Mouse (Mus musculus) midbrain, embryonic 12.5 days (tissue): ENCODE measurements around the gene Sec63. TPM values are rescaled to one million over a fixed set of nuclear protein-coding genes. Genes with fewer than 3 reads are reported as not detected.

Experiments
- ATAC-seq: fragments of 200-750 bp; cut with Nextera tagmentation; 2 replicates; pipeline ENCODE4 v1.8.0; 2017; ENCODE audit warnings: low read depth, moderate TSS enrichment, moderate library complexity; ENCODE audit not compliant: low FRiP score
- H3K27ac ChIP-seq: fragments of 300-500 bp; sonication (generic); replicated peaks from 2 replicates; pipeline ENCODE4 v1.5.1; 2016; ENCODE audit warnings: mild to moderate bottlenecking
- H3K27me3 ChIP-seq: fragments of 300-500 bp; sonication (generic); 2 replicates; pipeline ENCODE4 v1.6.1; 2016; ENCODE audit warnings: mild to moderate bottlenecking
- H3K36me3 ChIP-seq: fragments of 300-500 bp; sonication (generic); 2 replicates; pipeline ENCODE4 v1.6.1; 2016
- H3K4me1 ChIP-seq: fragments of 300-500 bp; sonication (generic); 2 replicates; pipeline ENCODE4 v1.6.1; 2016
- H3K4me2 ChIP-seq: fragments of 300-500 bp; sonication (generic); replicated peaks from 2 replicates; pipeline ENCODE4 v1.6.1; 2016; ENCODE audit warnings: mild to moderate bottlenecking, moderate library complexity
- H3K4me3 ChIP-seq: fragments of 300-500 bp; sonication (generic); 2 replicates; pipeline ENCODE4 v1.5.1; 2016; ENCODE audit warnings: mild to moderate bottlenecking
- H3K9ac ChIP-seq: fragments of 300-500 bp; sonication (generic); replicated peaks from 2 replicates; pipeline ENCODE4 v1.6.1; 2016; ENCODE audit warnings: mild to moderate bottlenecking, moderate library complexity
- H3K9me3 ChIP-seq: fragments of 300-500 bp; sonication (generic); 2 replicates; pipeline ENCODE4 v1.6.1; 2016; ENCODE audit warnings: mild to moderate bottlenecking
- WGBS: fragments of 180-500 bp; shearing (Covaris S2); methylation state at CpG from one replicate; pipeline ENCODE4 v1.1.7; 2016; 5-methylcytosine and 5-hydroxymethylcytosine counted together
- polyA plus RNA-seq: library from polyadenylated mRNA; unstranded; fragments of >200 nt; fragmentation: Nextera tagmentation; extraction: Ambion mirVana; gene quantifications from 2 replicates; pipeline ENCODE4 v1.2.1, GENCODE M21; 2016

Gene Sec63
- polyA plus RNA-seq = 33.2 and 34.7 TPM in 2 replicates

DNA sequence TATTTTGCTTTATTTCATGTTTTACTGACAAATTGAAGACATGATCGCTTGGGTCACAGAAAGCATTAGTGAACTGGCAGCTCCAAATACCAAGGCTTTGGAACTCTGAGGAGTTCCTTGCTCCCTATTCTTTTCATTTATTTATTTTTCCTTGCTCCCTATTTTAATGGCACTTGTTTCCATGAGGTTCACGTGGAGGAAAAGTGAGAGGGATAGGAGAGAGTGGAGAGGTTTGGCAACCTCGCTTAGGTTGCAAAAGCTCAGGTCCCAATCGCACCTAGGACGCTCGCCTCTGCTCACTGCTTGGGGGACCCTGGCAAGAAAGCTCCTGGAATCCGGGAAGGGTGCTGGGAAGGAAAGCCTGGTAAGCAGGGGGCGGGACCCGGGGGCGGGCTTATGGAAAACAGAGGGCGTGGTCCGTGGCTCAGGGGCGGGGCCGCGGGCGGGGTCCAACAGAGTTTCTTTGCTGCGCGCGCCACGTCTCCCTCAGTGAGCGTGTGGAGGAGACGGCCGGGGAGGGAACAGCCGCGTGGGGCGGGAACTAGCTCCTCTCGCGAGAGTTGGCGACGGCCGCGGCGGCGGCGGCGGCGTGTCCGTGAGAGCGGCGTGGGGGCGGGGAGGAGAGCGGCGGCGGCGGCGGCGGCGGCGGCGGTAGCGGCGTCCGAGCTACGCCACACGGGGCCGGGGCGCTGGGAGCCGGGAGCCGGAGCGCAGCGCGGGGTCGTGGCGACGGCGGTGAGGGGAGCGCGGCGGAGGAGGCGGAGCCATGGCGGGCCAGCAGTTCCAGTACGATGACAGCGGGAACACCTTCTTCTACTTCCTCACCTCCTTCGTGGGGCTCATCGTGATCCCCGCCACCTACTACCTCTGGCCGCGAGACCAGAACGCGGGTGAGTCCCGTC, at the start of gene Sec63:
TSS of gene Sec63 (plus strand) at position 498 of the 902 bp plus-strand sequence.
- WGBS = under 1% methylated on average over 73 of the region's 81 CpGs
- H3K36me3 ChIP-seq = no peaks in the 10 kb centered on the region
- peak within 1 kb of the TSS; percentile 76 for H3K4me2 ChIP-seq
- H3K9me3 ChIP-seq = no peaks in the 10 kb centered on the region
- ATAC-seq = peak; percentile 93
- no peaks in the 10 kb centered on the region for H3K27me3 ChIP-seq
- peak within 1 kb of the TSS; percentile 77 for H3K4me3 ChIP-seq
- H3K27ac ChIP-seq = peak within 1 kb of the TSS; percentile 88
- H3K4me1 ChIP-seq = peaks cover 25% of the 10 kb centered on the region
- H3K9ac ChIP-seq = peak within 1 kb of the TSS; percentile 95

DNA sequence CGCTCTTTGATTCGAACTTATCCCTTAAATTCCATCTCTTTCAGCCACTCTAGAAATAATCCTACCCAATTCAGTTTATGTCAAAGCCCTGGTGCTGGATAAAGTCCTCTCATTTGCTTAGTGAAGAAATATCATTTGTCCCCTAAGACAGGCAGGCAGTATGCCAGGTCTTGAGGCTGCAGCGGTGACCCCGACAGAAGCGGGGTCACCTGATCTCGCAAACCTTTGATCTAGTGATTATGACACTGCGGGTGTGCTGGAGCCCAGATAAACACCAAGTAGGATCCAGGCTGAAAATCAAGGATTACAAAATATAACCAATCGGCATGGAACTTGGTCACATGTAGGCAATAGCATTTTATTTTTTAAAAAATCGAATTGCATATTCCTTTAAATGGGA, 46.6 kb upstream of the Sec63 start:
- WGBS = 10% methylated on average over 9 of the region's 9 CpGs
- no peaks in the 10 kb centered on the region for H3K36me3 ChIP-seq
- H3K4me1 ChIP-seq = peaks cover 15% of the 10 kb centered on the region
- H3K9me3 ChIP-seq = no peaks in the 10 kb centered on the region
- H3K4me3 ChIP-seq = no peak overlapping the region
- no peak for ATAC-seq
- H3K27ac ChIP-seq = no peak overlapping the region
- H3K27me3 ChIP-seq = peaks cover 19% of the 10 kb centered on the region; the same call in 1 of the 2 replicates
- H3K4me2 ChIP-seq = peak overlapping the region; percentile 7; the same call in 1 of the 2 replicates
- H3K9ac ChIP-seq = no peak overlapping the region

DNA sequence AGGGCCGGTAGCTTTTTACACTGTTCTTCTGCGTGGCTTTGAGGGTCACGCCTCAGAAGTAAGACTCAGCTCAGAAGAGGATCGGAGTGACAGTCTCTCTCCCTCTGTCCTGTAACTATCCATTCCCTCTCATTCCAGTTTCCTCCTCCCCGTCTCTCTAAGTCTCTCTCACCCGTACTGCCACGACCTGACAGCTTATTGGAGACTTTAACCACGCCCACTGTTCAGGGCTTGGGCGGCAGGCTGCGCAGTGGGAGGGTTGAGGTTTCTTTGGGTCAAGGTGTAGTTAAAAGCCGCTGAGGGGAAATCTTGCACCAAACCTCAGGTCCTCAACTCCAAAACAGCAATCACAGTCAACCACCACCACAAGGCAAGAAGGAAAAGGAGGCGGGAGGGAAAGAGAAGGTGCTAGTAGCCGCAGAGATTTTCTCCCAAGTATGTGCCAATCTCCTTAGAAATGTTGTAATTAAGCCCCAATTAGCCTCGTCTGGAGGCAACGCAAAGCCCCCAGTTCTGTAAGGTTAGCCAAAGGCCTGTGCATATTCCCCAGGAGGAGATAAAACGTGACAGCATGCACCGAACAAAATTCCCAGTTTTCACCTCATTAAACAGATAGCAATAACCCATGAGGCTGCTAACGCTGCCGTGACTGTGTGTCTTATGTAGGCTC, 45.8 kb upstream of the Sec63 start:
- Histone ChIP-seq H3K36me3 (no peaks in the 10 kb centered on the region), H3K27ac (no peak overlapping the region), H3K4me2 (peak overlapping the region; percentile 38), H3K9ac (no peak overlapping the region), H3K9me3 (no peaks in the 10 kb centered on the region), H3K4me1 (peaks cover 15% of the 10 kb centered on the region), H3K27me3 (peaks cover 19% of the 10 kb centered on the region; the same call in 1 of the 2 replicates), H3K4me3 (peak overlapping the region; percentile 4; the same call in 1 of the 2 replicates)
- 19% methylated on average over 19 of the region's 19 CpGs for WGBS
- ATAC-seq = no peak

- no peak overlapping the region for H3K4me2 ChIP-seq
- no peak for ATAC-seq
- H3K4me1 ChIP-seq = no peaks in the 10 kb centered on the region
- peaks cover 9% of the 10 kb centered on the region; the same call in 1 of the 2 replicates for H3K27me3 ChIP-seq
- no peak overlapping the region for H3K9ac ChIP-seq
- WGBS = 91% methylated on average over 5 of the region's 5 CpGs
- no peak overlapping the region for H3K4me3 ChIP-seq
- H3K27ac ChIP-seq = no peak overlapping the region
- no peaks in the 10 kb centered on the region for H3K9me3 ChIP-seq
- no peaks in the 10 kb centered on the region for H3K36me3 ChIP-seq
Observed at GRCm38 (mm10) chr10:42722116-42722515, 39.2 kb upstream of the Sec63 start.

DNA sequence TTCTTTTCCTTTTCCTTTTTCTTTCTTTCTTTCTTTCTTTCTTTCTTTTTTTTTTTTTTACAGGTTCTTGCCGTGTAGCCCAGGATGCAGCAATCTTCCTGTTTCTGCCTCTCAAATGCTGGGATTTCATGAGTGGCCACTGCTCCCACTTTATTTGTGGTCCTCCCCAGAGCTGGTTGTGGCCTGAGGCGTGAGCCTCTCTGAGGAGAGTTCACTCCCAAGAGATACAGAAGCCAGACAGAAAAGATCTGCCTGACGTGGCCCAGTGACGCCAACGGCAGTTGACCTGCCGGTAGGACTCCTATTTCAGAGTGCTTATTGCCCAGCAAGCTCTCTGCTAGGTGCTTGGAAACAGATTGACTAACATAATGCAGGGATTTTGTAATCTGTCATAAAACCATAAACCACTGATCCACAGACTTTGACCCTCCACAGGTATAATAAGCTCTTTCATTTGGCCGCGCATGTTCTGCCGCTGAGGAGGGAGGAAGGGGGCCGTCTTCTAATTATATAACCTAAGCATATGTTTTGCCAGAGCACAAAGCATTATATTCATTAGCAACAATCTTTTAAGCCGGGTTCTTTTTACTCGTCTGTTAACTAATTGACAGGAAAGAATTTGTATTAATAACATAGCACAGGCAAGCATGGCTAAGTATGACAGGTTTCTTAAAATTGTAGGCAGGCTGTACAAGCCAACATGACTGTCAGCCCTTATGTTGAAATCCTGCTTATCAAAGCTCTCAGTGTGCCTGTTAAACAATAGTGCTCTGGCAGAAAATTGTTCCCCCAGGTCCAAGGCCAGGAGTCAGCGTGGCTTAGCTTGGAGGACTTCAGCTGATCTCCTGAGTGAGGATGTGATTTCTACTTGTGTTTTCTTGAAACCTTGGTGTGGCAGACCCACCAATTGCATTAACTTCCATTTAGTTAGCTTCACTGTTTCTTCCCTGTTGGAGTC, 37.7 kb upstream of the Sec63 start:
- no peak for ATAC-seq
- Histone ChIP-seq H3K27me3 (0 out of 2 replicates have a peak, but pooled peaks cover 4% of the 10 kb centered on the region), H3K4me1 (no peaks in the 10 kb centered on the region), H3K36me3 (no peaks in the 10 kb centered on the region), H3K27ac (no peak overlapping the region), H3K4me3 (no peak overlapping the region), H3K9ac (no peak overlapping the region), H3K9me3 (no peaks in the 10 kb centered on the region), H3K4me2 (no peak overlapping the region)
- 74% methylated on average over 13 of the region's 13 CpGs for WGBS

GRCm38 (mm10) chr10:42729607-42730006, 31.7 kb upstream of the Sec63 start:
- Histone ChIP-seq H3K36me3 (no peaks in the 10 kb centered on the region), H3K9me3 (no peaks in the 10 kb centered on the region), H3K4me1 (no peaks in the 10 kb centered on the region), H3K4me2 (no peak overlapping the region), H3K27ac (no peak overlapping the region), H3K9ac (no peak overlapping the region), H3K27me3 (no peaks in the 10 kb centered on the region), H3K4me3 (no peak overlapping the region)
- 77% methylated on average over 2 of the region's 2 CpGs for WGBS
- ATAC-seq = no peak

- H3K4me2 ChIP-seq = no peak overlapping the region
- no peak for ATAC-seq
- H3K27me3 ChIP-seq = no peaks in the 10 kb centered on the region
- H3K4me1 ChIP-seq = no peaks in the 10 kb centered on the region
- H3K36me3 ChIP-seq = no peaks in the 10 kb centered on the region
- no peak overlapping the region for H3K9ac ChIP-seq
- WGBS = 63% methylated on average over 5 of the region's 5 CpGs
- no peak overlapping the region for H3K27ac ChIP-seq
- no peaks in the 10 kb centered on the region for H3K9me3 ChIP-seq
- H3K4me3 ChIP-seq = no peak overlapping the region
Observed at GRCm38 (mm10) chr10:42734546-42735060, 26.7 kb upstream of the Sec63 start.

- Histone ChIP-seq H3K4me2 (no peak overlapping the region), H3K27me3 (no peaks in the 10 kb centered on the region), H3K27ac (no peak overlapping the region), H3K36me3 (no peaks in the 10 kb centered on the region), H3K9me3 (no peaks in the 10 kb centered on the region), H3K4me1 (no peaks in the 10 kb centered on the region), H3K4me3 (no peak overlapping the region), H3K9ac (no peak overlapping the region)
- 85% methylated on average over 10 of the region's 10 CpGs for WGBS
- no peak for ATAC-seq
Observed at GRCm38 (mm10) chr10:42751813-42752212, 9.5 kb upstream of the Sec63 start.

GRCm38 (mm10) chr10:42754341-42754740, 7.0 kb upstream of the Sec63 start:
- no peaks in the 10 kb centered on the region for H3K4me1 ChIP-seq
- no peak overlapping the region for H3K9ac ChIP-seq
- H3K4me2 ChIP-seq = no peak overlapping the region
- no peak overlapping the region for H3K27ac ChIP-seq
- no peaks in the 10 kb centered on the region for H3K36me3 ChIP-seq
- WGBS = 77% methylated on average over 2 of the region's 2 CpGs
- no peak for ATAC-seq
- no peak overlapping the region for H3K4me3 ChIP-seq
- no peaks in the 10 kb centered on the region for H3K27me3 ChIP-seq
- no peaks in the 10 kb centered on the region for H3K9me3 ChIP-seq

DNA sequence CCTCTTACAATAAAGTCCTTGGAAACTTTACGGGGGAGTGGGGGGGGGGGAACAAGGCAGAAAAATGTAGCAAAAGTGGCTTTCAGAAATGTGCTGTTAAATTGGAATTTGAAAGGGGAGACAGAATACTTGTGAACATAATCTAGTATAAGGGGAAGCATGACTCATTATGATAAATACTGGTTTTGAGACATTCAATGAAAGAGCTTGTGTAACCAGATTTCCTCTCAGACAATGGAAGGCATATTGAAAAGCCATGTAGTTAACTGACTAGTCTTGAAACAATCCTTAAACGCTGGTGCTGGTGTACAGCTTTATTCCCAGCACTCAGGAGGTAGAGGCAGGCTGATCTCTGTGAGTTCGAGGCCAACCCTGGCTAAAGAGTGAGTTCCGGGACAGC, 1.6 kb upstream of the Sec63 start:
- Histone ChIP-seq H3K27ac (no peak overlapping the region), H3K36me3 (no peaks in the 10 kb centered on the region), H3K4me2 (no peak overlapping the region), H3K27me3 (no peaks in the 10 kb centered on the region), H3K4me3 (no peak overlapping the region), H3K9me3 (no peaks in the 10 kb centered on the region), H3K9ac (no peak overlapping the region), H3K4me1 (peaks cover 18% of the 10 kb centered on the region)
- WGBS = 88% methylated on average over 4 of the region's 4 CpGs
- no peak for ATAC-seq

- WGBS = 56% methylated on average over 8 of the region's 8 CpGs
- Histone ChIP-seq H3K9ac (no peak overlapping the region), H3K4me3 (no peak overlapping the region), H3K36me3 (no peaks in the 10 kb centered on the region), H3K4me2 (no peak overlapping the region), H3K27ac (no peak overlapping the region), H3K4me1 (peaks cover 24% of the 10 kb centered on the region), H3K9me3 (no peaks in the 10 kb centered on the region), H3K27me3 (no peaks in the 10 kb centered on the region)
- no peak for ATAC-seq
Observed at GRCm38 (mm10) chr10:42760329-42760728, 967 bp upstream of the Sec63 start.
